Mouse (Mus musculus): Measurements from ENCODE around the gene Acbd4. TPM values are rescaled to one million over a fixed set of nuclear protein-coding genes. Genes with fewer than 3 reads are reported as not detected.

Acbd4 gene
- polyA plus RNA-seq, 1 experiment from 2014 or later = 8.5 TPM

DNA sequence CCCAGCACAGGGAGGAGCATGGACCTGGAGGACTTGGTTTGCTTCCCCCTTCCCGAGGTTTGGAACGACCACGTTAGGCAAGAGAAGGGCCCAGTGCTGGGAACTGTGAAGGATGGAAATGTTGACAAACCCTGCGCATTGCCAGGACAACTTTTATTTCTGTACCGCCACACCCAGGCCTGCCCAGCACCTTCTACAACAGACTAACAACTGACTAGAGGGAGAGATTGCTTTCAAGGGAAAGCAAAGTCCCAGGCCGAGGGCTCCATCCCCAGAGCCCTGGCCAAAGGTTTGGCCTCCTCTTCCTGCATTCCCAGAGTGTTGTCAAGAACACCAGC is 39.2 kb downstream of the Acbd4 start:
- H3K4me3 ChIP-seq = no peak overlapping the region
- WGBS = 68% methylated on average over 6 of the region's 6 CpGs
- H3K36me3 ChIP-seq = peaks cover 23% of the 10 kb centered on the region
- H3K9me3 ChIP-seq = no peaks in the 10 kb centered on the region
- no peak for ATAC-seq (ENCODE audit: low read depth)
- peaks cover 46% of the 10 kb centered on the region for H3K4me1 ChIP-seq (replicated peaks)
- H3K27me3 ChIP-seq = no peaks in the 10 kb centered on the region
- peak overlapping the region; percentile 90 for H3K27ac ChIP-seq (replicated peaks)
- no peak overlapping the region for H3K9ac ChIP-seq
- no peak overlapping the region for H3K4me2 ChIP-seq

DNA sequence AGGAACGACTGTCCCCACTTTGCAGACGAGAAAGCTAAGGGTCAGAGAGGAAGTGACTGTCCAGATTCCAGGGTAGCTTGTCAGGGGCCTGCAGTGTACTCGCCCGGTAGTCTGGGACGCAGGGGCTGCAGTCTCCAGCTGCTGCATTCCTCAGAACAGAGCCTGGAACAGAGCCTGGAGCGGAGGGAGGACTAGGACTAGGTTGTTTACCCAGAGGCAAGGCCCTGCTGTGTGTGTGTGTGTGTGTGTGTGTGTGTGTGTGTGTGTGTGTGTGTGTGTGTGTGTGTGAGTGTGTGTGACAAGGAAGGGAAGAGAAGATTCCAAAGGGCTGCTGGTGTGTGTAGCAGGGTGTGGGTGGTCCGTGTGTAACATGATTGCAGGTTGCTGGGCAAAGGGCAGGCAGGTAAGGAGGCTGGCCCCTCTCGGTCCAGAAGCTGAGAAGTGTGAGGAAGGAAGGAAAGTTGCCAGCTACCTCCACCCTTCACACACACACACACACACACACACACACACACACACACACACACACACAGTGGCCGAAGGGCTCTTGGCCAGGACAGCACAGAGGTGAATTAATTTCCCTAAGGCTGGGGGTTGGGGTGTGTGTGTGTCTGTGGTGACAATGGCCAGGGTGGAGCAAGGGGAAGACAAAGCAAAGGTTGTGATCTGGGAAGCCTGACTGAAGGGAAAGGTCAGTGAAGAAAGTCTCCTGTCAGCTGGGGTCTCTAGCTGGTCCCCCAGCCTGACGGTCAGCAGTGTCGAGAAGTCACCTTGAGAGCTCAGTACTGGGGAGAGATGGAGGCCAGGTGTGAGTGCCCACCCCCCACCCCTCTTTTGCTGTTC is 39.8 kb downstream of the Acbd4 start:
- WGBS = 40% methylated on average over 9 of the region's 11 CpGs
- ATAC-seq (ENCODE audit: low read depth) = no peak
- Histone ChIP-seq H3K9me3 (no peaks in the 10 kb centered on the region), H3K4me2 (no peak overlapping the region), H3K4me3 (no peak overlapping the region), H3K4me1 (replicated peaks) (peaks cover 40% of the 10 kb centered on the region), H3K27ac (replicated peaks) (peak overlapping the region; percentile 90), H3K36me3 (peaks cover 23% of the 10 kb centered on the region), H3K27me3 (no peaks in the 10 kb centered on the region), H3K9ac (peak overlapping the region; percentile 43)

DNA sequence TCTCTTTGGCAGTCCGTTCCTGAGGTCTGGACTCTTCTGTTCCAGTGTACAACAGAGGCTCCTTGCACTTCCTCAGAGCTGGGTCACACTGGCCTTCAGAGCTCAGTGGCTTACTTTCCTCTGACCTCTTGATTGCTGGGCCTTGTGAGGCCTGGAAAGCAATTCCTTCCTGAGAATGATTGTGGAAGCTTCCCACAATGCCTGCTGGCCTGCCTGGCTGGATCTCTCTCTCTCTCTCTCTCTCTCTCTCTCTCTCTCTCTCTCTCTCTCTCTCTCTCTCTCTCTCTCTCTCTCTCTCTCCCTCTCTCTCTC is 40.4 kb downstream of the Acbd4 start:
- H3K4me1 ChIP-seq (replicated peaks) = peaks cover 39% of the 10 kb centered on the region
- 40% methylated on average over 1 of the region's 1 CpGs for WGBS
- peaks cover 23% of the 10 kb centered on the region for H3K36me3 ChIP-seq
- peak overlapping the region; percentile 52; the same call in 1 of the 2 replicates for H3K4me2 ChIP-seq
- H3K27ac ChIP-seq (replicated peaks) = peak overlapping the region; percentile 90
- H3K9me3 ChIP-seq = no peaks in the 10 kb centered on the region
- ATAC-seq (ENCODE audit: low read depth) = peak; percentile 49; the same call in 1 of the 2 replicates
- no peaks in the 10 kb centered on the region for H3K27me3 ChIP-seq
- peak overlapping the region; percentile 43 for H3K9ac ChIP-seq
- no peak overlapping the region for H3K4me3 ChIP-seq

DNA sequence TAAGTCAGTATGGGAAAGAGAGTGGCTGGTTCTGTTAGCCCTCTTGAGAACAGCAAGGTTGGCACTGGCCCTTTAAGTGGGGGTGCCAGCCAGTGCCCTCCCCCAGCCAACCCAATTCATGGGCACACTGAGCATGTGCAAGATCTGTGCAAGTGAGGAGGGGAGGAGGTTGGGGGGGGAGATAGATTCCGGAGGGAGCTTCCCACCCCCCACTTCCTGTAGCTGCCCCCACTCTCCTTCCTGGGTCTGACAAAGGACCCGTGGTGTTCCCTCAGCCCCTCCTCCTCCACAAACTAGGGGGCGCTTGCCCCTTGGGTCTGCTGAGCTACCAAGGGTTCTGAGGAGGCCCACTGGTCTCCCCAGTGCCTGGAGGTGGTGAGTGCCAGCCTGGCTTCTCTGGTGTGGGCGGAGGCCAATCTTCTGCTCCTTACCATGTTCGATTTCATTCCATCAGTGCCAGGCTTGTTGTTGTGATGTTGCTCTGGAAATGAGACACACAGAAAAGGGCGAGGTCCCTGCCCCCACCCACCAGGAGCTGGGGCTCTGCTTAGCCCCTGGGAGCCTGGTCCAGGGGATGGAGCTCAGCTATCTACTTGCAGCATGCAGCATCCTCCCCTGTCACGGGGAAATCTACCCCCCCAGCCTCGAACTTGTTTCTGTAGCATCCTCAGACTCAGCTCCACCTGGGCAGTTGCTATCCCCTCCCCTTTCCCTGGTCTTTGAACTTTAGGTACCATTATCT is 41.1 kb downstream of the Acbd4 start:
- Histone ChIP-seq H3K9me3 (no peaks in the 10 kb centered on the region), H3K4me2 (peak overlapping the region; percentile 52), H3K9ac (peak overlapping the region; percentile 72), H3K36me3 (peaks cover 23% of the 10 kb centered on the region), H3K4me3 (peak overlapping the region; percentile 30), H3K4me1 (replicated peaks) (peaks cover 39% of the 10 kb centered on the region), H3K27ac (replicated peaks) (peak overlapping the region; percentile 90), H3K27me3 (no peaks in the 10 kb centered on the region)
- WGBS = 31% methylated on average over 8 of the region's 8 CpGs
- peak; percentile 94 for ATAC-seq (ENCODE audit: low read depth)

DNA sequence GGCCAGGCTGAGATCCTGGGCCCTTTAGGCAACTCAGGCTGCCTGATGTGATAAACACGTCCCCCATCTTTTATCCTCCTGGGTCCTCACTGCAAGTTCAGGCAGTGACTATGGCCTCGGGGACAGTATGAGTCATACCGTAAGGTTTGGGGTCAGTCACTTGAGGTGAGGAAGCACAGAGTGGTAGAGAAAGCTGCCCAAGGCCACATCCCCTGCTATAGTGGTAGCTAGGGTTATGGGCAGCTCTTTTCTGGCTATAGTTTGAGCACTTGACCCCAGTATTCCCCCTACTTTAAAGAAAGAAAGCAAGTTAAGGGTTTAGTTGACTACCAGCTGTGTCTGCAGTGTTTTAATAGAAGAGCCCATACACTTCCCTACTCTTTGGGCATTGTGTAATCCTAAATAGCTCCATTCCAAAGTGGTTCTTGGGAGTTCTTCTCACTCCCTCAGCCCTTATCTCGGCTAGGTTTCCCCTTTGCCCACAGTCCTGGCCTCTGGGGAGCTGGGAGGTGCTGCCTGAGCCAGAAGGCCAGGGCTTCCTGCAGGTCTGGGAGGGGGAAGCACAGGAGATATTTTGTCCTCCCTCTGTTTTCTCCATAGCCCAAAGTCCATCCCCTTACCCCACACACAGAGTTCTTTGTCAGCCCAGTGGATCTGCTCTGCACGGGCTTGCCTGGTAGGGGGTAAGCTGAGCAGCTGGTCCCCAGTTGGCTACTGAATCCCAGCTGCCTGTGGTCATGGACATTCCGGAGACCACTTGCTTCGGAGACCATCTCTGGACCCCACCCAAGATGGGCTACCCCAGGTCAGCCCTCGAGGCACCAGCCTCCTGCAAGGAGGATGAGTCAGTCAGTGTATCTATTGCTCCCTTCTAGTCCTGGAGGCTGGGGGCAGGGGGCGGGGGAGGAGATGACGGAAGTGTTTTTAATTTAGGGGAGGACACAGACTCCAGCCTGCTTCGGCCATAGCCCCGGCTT is 43.1 kb downstream of the Acbd4 start:
- 43% methylated on average over 12 of the region's 12 CpGs for WGBS
- no peak overlapping the region for H3K4me3 ChIP-seq
- no peak overlapping the region for H3K4me2 ChIP-seq
- H3K27ac ChIP-seq (replicated peaks) = no peak overlapping the region
- H3K27me3 ChIP-seq = no peaks in the 10 kb centered on the region
- no peaks in the 10 kb centered on the region for H3K9me3 ChIP-seq
- ATAC-seq (ENCODE audit: low read depth) = no peak
- H3K9ac ChIP-seq = no peak overlapping the region
- H3K4me1 ChIP-seq (replicated peaks) = peaks cover 39% of the 10 kb centered on the region
- H3K36me3 ChIP-seq = peaks cover 7% of the 10 kb centered on the region

DNA sequence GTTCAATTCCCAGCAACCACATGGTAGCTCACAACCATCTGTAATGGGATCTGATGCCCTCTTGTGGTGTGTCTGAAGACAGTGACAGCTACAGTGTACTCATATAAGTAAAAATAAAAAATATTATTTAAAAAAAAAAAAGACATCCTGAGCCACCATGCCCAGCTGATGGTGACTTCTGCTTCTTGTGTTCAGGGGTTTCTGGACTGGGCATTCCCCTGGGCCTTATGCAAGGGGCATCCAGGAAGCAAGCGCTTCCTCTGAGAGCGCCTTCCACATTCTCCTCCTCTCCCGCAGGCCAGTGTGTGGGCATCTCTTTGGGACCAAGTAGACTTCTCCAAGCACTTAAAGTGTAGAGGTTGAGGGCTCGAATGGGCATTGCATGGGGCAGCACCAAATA is 44.9 kb downstream of the Acbd4 start:
- no peak overlapping the region for H3K9ac ChIP-seq
- 93% methylated on average over 4 of the region's 4 CpGs for WGBS
- ATAC-seq (ENCODE audit: low read depth) = no peak
- no peak overlapping the region for H3K4me3 ChIP-seq
- H3K36me3 ChIP-seq = no peaks in the 10 kb centered on the region
- no peak overlapping the region for H3K4me2 ChIP-seq
- no peaks in the 10 kb centered on the region for H3K27me3 ChIP-seq
- peaks cover 31% of the 10 kb centered on the region for H3K4me1 ChIP-seq (replicated peaks)
- no peak overlapping the region for H3K27ac ChIP-seq (replicated peaks)
- H3K9me3 ChIP-seq = no peaks in the 10 kb centered on the region

DNA sequence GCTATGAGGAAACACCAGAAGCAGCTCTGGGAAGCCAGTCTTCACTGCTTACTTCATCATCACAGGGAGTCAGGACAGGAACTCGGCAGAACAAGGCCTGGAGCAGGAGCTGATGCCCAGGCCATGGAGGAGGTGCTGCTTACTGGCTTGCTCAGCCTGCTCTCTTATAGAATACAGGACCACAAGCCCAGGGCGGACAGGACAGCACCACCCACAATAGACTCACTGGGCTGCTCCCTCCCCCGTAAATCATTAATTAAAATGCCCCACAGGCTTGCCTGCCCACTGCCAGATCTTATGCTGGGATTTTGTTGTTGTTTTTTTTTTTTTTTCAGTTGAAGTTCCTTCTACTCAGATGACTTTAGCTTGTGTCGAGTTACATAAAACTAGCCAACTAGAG is 46.3 kb downstream of the Acbd4 start:
- no peaks in the 10 kb centered on the region for H3K27me3 ChIP-seq
- no peak overlapping the region for H3K4me2 ChIP-seq
- H3K4me3 ChIP-seq = no peak overlapping the region
- H3K27ac ChIP-seq (replicated peaks) = no peak overlapping the region
- 74% methylated on average over 4 of the region's 4 CpGs for WGBS
- H3K9me3 ChIP-seq = no peaks in the 10 kb centered on the region
- no peak overlapping the region for H3K9ac ChIP-seq
- H3K36me3 ChIP-seq = no peaks in the 10 kb centered on the region
- ATAC-seq (ENCODE audit: low read depth) = no peak
- peaks cover 18% of the 10 kb centered on the region for H3K4me1 ChIP-seq (replicated peaks)

DNA sequence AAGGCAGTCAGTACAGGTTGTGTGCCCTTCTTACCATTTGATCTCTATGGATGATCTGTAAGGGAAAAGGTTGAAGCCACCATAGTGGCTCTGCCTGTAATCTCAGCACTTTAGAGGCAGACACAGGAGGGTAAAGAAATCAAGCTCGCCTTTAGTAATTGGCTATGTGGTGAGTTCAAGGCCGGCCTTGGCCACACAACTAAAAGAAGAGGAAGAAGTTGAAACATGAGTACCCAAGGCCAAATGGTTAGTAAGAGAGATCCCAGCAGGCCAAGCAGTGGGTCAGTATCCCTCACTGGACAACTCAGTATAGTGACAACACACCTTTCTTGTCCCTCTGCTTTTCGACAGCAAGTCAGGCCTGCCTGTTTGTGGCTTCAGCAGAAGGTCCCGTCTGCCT is 48.3 kb downstream of the Acbd4 start:
- no peaks in the 10 kb centered on the region for H3K9me3 ChIP-seq
- no peak overlapping the region for H3K4me3 ChIP-seq
- H3K36me3 ChIP-seq = no peaks in the 10 kb centered on the region
- H3K27me3 ChIP-seq = no peaks in the 10 kb centered on the region
- no peak overlapping the region for H3K27ac ChIP-seq (replicated peaks)
- no peak overlapping the region for H3K9ac ChIP-seq
- WGBS = 86% methylated on average over 4 of the region's 4 CpGs
- H3K4me1 ChIP-seq (replicated peaks) = peaks cover 6% of the 10 kb centered on the region
- ATAC-seq (ENCODE audit: low read depth) = no peak
- no peak overlapping the region for H3K4me2 ChIP-seq

DNA sequence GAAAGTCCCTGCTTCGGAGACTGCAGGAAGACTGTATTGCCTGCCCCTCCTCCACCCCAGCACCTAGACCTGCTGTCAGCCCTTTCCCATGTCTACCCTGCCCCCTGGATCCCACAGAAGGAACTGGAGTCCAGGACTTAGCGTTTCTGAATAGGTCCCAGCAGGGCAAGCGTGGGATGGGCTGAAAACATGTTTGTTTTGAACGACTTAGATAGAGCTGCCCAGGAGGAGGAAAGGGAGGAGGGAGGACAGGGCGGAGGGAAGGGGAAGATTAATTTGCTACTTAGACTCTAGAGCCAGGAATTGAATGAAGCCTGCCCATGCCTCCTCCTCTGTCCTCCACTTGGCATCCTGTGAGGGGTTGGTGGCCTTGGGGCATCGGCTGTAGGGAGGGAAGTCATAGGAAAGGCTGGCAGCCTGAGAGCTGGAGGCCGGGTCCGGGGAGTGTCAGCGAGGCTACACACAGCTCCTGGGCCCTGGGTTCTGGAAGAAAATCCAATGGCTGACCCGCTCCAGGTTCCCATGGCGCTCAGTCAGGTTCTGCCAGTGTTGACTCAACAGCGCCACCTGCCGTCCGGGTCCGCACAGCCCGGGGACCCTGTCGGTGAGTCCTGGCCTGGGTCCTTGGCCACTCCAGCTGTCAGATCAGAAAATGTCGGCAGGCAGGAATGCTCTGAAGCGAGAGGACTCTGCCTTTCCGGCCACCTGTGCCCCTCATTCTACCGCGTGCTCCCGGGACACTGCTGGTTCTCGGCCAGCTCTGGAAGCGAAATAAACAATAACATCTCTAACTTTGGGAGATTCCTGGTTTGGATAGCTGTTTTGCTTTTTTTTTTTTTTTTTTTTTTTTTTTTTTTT is 57.4 kb downstream of the Acbd4 start:
- ATAC-seq (ENCODE audit: low read depth) = peak; percentile 96
- Histone ChIP-seq H3K4me2 (peak overlapping the region; percentile 46), H3K27me3 (no peaks in the 10 kb centered on the region), H3K9ac (0 out of 2 replicates have a peak overlapping the region, but pooled peaks have one; percentile 6), H3K36me3 (no peaks in the 10 kb centered on the region), H3K4me3 (peak overlapping the region; percentile 18), H3K9me3 (peaks cover 5% of the 10 kb centered on the region; the same call in 1 of the 2 replicates), H3K4me1 (replicated peaks) (peaks cover 10% of the 10 kb centered on the region), H3K27ac (replicated peaks) (no peak overlapping the region)
- 1% methylated on average over 25 of the region's 25 CpGs for WGBS

DNA sequence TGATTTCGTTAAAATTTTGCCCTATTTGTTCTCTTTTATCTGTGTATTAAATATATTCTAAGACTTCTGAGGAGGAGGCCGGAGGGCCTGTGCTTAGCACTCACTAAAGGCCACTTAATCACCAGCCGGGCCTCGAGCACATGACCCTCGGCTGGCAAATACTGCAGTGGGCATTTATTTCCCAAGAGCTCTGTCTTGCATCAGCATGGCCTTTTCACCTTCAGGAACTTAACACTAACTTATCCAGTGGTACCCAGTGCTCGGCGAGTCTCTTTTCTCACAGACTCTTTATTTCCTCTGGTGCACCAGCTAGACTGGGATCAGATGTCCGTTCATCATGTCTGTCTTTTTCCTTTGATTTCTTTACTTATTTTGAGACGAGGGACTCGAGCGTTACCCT is 59.3 kb downstream of the Acbd4 start:
- Histone ChIP-seq H3K27me3 (no peaks in the 10 kb centered on the region), H3K36me3 (no peaks in the 10 kb centered on the region)
- 88% methylated on average over 11 of the region's 11 CpGs for WGBS

DNA sequence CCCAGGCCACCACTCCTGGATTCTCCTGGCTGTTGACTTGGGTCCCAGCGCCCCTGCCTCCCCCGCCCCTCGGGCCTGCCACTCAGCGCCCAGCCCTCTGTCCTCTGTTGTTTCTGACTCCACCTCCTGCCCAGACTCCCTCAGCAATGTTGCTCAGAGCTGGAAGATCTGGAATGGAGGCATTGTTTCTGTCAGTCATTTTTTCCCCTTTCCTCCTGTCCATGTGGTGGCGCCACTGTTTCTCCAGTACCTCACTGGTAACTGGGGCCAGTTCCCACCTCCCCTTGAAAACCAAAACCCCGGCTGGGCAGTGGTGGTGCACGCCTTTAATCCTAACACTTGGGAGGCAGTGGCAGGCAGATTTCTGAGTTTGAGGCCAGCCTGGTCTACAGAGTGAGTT is 60.0 kb downstream of the Acbd4 start:
- Histone ChIP-seq H3K4me2 (no peak overlapping the region), H3K27ac (replicated peaks) (no peak overlapping the region), H3K36me3 (no peaks in the 10 kb centered on the region), H3K27me3 (no peaks in the 10 kb centered on the region), H3K4me3 (no peak overlapping the region), H3K9ac (no peak overlapping the region), H3K9me3 (no peaks in the 10 kb centered on the region), H3K4me1 (replicated peaks) (peaks cover 10% of the 10 kb centered on the region)
- ATAC-seq (ENCODE audit: low read depth) = no peak
- WGBS = 76% methylated on average over 7 of the region's 7 CpGs

More for the DNA sequence above, 59.3 kb downstream of the Acbd4 start:
- no peak overlapping the region for H3K9ac ChIP-seq
- peaks cover 10% of the 10 kb centered on the region for H3K4me1 ChIP-seq (replicated peaks)
- H3K9me3 ChIP-seq = peaks cover 5% of the 10 kb centered on the region; the same call in 1 of the 2 replicates
- no peak for ATAC-seq (ENCODE audit: low read depth)
- H3K27ac ChIP-seq (replicated peaks) = no peak overlapping the region
- H3K4me3 ChIP-seq = no peak overlapping the region
- no peak overlapping the region for H3K4me2 ChIP-seq

Measured in neural tube, embryonic 13.5 days (tissue).